Mouse (Mus musculus) lung, embryonic 14.5 days (tissue): ENCODE measurements around the gene Bhlhe40. TPM values are rescaled to one million over a fixed set of nuclear protein-coding genes. Genes with fewer than 3 reads are reported as not detected.
A peak's percentile ranks its signal among the peaks of the same experiment; 100 is the strongest.

Experiments used
- ATAC-seq: fragments of 200-750 bp; cut with Nextera tagmentation; 2 replicates; pipeline ENCODE4 v1.8.0; 2017; ENCODE audit warnings: mild to moderate bottlenecking, moderate TSS enrichment, moderate library complexity; ENCODE audit not compliant: insufficient read depth
- DNase-seq: peaks from one replicate; pipeline ENCODE4 v3.0.0-alpha.2; 2015
- H3K27ac ChIP-seq: fragments of 300-500 bp; sonication (generic); 2 replicates; pipeline ENCODE4 v1.5.1; 2014; ENCODE audit warnings: low read depth, mild to moderate bottlenecking, moderate library complexity
- H3K27me3 ChIP-seq: fragments of 300-500 bp; sonication (generic); 2 replicates; pipeline ENCODE4 v1.6.1; 2014; ENCODE audit warnings: low read length, control low read depth; ENCODE audit not compliant: insufficient read depth
- H3K36me3 ChIP-seq: fragments of 300-500 bp; sonication (generic); 2 replicates; pipeline ENCODE4 v1.6.1; 2014; ENCODE audit warnings: control low read depth; ENCODE audit not compliant: insufficient read depth
- H3K4me1 ChIP-seq: fragments of 300-500 bp; sonication (generic); 2 replicates; pipeline ENCODE4 v1.6.1; 2014; ENCODE audit warnings: antibody characterized with exemption, control low read depth; ENCODE audit not compliant: insufficient read depth
- H3K4me2 ChIP-seq: fragments of 300-500 bp; sonication (generic); 2 replicates; pipeline ENCODE4 v1.6.1; 2014; ENCODE audit warnings: mild to moderate bottlenecking
- H3K4me3 ChIP-seq: fragments of 300-500 bp; sonication (generic); 2 replicates; pipeline ENCODE4 v1.5.1; 2014; ENCODE audit warnings: low read depth, low read length
- H3K9ac ChIP-seq: fragments of 300-500 bp; sonication (generic); 2 replicates; pipeline ENCODE4 v1.6.1; 2014
- H3K9me3 ChIP-seq: fragments of 300-500 bp; sonication (generic); 2 replicates; pipeline ENCODE4 v1.6.1; 2016; ENCODE audit warnings: low read depth, low read length, control low read depth
- CTCF ChIP-seq: IDR thresholded peaks from 2 replicates; pipeline ENCODE4 v1.5.1; 2016; ENCODE audit warnings: antibody characterized with exemption, low read depth
- WGBS: fragments of 180-500 bp; shearing (Covaris S2); extraction: QIAGEN DNeasy Blood & Tissue Kit; methylation state at CpG from one replicate; pipeline ENCODE4 v1.1.7; 2014; 5-methylcytosine and 5-hydroxymethylcytosine counted together
- polyA plus RNA-seq: library from polyadenylated mRNA; unstranded; fragments of >200 nt; fragmentation: Nextera tagmentation; extraction: Ambion mirVana; gene quantifications from 2 replicates; pipeline ENCODE4 v1.2.1, GENCODE M21; 2014

Bhlhe40 gene
- polyA plus RNA-seq = 8.8 and 12.1 TPM in 2 replicates

DNA sequence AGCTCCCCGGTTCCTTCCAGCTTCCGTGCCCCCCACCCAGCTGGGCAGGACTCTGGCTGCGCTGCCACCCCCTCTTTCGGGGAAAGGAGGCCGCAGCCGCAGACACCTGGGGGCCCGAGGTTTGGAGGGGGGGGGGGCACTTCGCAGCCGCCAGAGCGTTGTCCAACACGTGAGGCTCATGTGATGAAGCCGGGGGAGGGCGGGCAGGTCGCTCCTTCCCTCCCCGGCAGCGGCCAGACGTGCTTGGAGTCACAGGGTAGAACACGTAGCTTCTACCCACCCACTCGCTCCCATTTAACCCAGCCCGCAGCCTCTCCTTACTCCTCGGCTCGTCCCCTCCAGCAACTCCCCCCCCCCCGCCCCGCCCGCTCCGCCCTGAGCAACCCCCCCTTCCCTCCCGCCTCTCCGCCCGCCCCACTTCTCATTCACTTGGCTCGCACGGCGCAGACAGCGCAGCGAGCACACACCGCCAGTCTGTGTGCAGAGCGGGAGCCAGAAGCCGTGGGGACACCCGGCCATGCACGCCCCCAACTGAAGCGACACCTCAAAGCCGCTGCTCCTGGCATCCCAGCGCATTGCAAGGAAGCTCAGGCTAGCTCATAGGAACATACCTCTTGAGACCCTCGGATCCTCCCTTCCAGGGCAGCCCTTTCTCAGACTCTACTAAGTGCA is at the start of gene Bhlhe40:
Bhlhe40 (plus strand) TSS at position 424 of the 672 bp plus-strand sequence.
- peaks cover 12% of the 10 kb centered on the region for H3K36me3 ChIP-seq
- peak; percentile 85 for DNase-seq
- no peaks in the 10 kb centered on the region for H3K9me3 ChIP-seq
- 1% methylated on average over 26 of the region's 43 CpGs for whole genome bisulfite sequencing
- peak within 1 kb of the TSS; percentile 93 for H3K4me2 ChIP-seq
- H3K9ac ChIP-seq = peak within 1 kb of the TSS; percentile 67
- ATAC-seq = peak; percentile 86
- TF ChIP-seq CTCF = no peak
- no peaks in the 10 kb centered on the region for H3K27me3 ChIP-seq
- no peaks in the 10 kb centered on the region for H3K4me1 ChIP-seq
- H3K27ac ChIP-seq = peak within 1 kb of the TSS; percentile 97
- H3K4me3 ChIP-seq = peak within 1 kb of the TSS; percentile 43

DNA sequence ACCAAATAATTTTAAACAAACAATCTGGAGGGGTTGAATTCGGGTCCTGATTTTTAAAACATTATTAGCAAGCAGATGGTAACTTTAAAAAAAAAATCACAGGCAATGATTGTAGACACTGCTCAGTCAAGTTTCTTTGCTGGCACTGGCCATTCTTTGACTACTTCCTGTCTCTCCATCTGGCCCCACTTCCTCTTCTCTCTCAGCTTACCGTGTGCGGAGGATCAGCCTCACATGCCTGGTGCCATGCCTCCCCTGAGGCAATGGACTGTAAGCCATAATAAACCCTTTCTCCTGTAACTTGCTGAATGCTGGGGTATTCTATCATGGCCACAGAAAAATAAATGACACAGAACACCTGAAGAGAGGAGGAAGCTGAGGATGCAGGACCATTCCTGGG is 48.8 kb upstream of the Bhlhe40 start:
- no peaks in the 10 kb centered on the region for H3K36me3 ChIP-seq
- peak; percentile 5 for DNase-seq
- H3K9ac ChIP-seq = no peak overlapping the region
- H3K27ac ChIP-seq = no peak overlapping the region
- H3K4me3 ChIP-seq = no peak overlapping the region
- WGBS = 57% methylated on average over 3 of the region's 3 CpGs
- no peak overlapping the region for H3K4me2 ChIP-seq
- no peak for TF ChIP-seq CTCF
- H3K27me3 ChIP-seq = no peaks in the 10 kb centered on the region
- no peaks in the 10 kb centered on the region for H3K4me1 ChIP-seq
- no peak for ATAC-seq
- no peaks in the 10 kb centered on the region for H3K9me3 ChIP-seq

GRCm38 (mm10) chr6:108618025-108618424 is 42.4 kb upstream of the Bhlhe40 start:
- no peak overlapping the region for H3K27ac ChIP-seq

GRCm38 (mm10) chr6:108623028-108623565 is 37.3 kb upstream of the Bhlhe40 start:
- no peaks in the 10 kb centered on the region for H3K36me3 ChIP-seq
- DNase-seq = no peak
- no peak overlapping the region for H3K4me3 ChIP-seq
- H3K27me3 ChIP-seq = no peaks in the 10 kb centered on the region
- no peak overlapping the region for H3K4me2 ChIP-seq
- no peak overlapping the region for H3K27ac ChIP-seq
- H3K4me1 ChIP-seq = no peaks in the 10 kb centered on the region
- no peak for TF ChIP-seq CTCF
- WGBS = 76% methylated on average over 4 of the region's 4 CpGs
- no peak overlapping the region for H3K9ac ChIP-seq
- no peaks in the 10 kb centered on the region for H3K9me3 ChIP-seq
- ATAC-seq = no peak

More at GRCm38 (mm10) chr6:108618025-108618424, 42.4 kb upstream of the Bhlhe40 start:
- Histone ChIP-seq H3K4me3 (no peak overlapping the region), H3K36me3 (no peaks in the 10 kb centered on the region), H3K9me3 (no peaks in the 10 kb centered on the region), H3K4me2 (no peak overlapping the region), H3K27me3 (no peaks in the 10 kb centered on the region), H3K4me1 (no peaks in the 10 kb centered on the region), H3K9ac (no peak overlapping the region)
- no peak for TF ChIP-seq CTCF
- 77% methylated on average over 10 of the region's 10 CpGs for WGBS
- DNase-seq = no peak
- no peak for ATAC-seq

DNA sequence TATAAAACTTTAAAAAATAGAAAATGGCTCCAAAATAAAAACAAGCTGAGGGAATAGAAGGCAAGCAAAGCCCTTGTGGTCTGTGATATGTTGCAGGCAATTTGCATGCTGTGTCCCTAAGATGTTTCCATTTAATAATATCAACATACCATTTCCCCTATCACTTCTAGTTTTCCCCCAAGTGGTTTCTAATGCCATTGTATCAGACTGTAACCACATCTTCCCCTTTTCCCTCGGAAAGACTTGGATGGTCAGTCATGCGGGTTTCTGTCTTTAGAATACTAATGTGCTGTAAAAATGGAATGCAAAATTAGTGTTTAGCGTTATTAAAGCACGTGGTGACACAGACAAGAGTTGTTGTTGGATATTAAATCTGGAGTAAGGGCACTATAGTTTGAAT is 35.5 kb upstream of the Bhlhe40 start:
- Histone ChIP-seq H3K9me3 (no peaks in the 10 kb centered on the region), H3K4me2 (no peak overlapping the region), H3K9ac (no peak overlapping the region), H3K27ac (no peak overlapping the region), H3K4me1 (no peaks in the 10 kb centered on the region), H3K36me3 (no peaks in the 10 kb centered on the region), H3K4me3 (no peak overlapping the region), H3K27me3 (no peaks in the 10 kb centered on the region)
- TF ChIP-seq CTCF = no peak
- DNase-seq (no peak), ATAC-seq (no peak)
- 83% methylated on average over 4 of the region's 4 CpGs for WGBS

DNA sequence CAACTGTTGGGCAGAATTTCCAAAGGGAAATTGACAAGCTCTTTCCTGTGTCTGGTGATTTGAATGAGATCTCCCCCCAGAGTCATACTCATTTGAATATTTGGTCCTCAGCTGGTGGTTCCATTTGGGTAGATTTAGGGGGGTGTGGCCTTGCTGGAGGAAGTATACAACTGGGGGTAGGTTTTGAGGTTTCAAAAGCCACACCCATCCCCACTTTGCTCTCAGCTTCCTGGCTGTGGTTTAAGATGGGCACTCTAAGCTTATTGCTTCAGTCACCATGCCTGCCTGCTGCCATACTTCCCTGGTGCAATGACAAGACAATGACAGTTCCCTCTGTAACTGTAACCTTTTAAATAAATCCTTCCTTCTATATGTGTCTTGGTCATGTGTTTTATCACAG is 29.7 kb upstream of the Bhlhe40 start:
- Histone ChIP-seq H3K27me3 (no peaks in the 10 kb centered on the region), H3K9me3 (no peaks in the 10 kb centered on the region), H3K9ac (no peak overlapping the region), H3K4me1 (no peaks in the 10 kb centered on the region), H3K4me3 (no peak overlapping the region), H3K36me3 (no peaks in the 10 kb centered on the region), H3K4me2 (no peak overlapping the region), H3K27ac (no peak overlapping the region)
- TF ChIP-seq CTCF = no peak
- ATAC-seq (no peak), DNase-seq (no peak)

GRCm38 (mm10) chr6:108638157-108638833 is 22.1 kb upstream of the Bhlhe40 start:
- Histone ChIP-seq H3K4me2 (no peak overlapping the region), H3K4me1 (no peaks in the 10 kb centered on the region), H3K27me3 (no peaks in the 10 kb centered on the region), H3K27ac (no peak overlapping the region), H3K4me3 (no peak overlapping the region), H3K9me3 (no peaks in the 10 kb centered on the region), H3K36me3 (no peaks in the 10 kb centered on the region), H3K9ac (no peak overlapping the region)
- peak; percentile 76 for ATAC-seq
- TF ChIP-seq CTCF = no peak
- WGBS = 65% methylated on average over 6 of the region's 6 CpGs
- peak; percentile 19 for DNase-seq
